Mouse (Mus musculus): Measurements from ENCODE around the gene 4921536K21Rik. TPM values are rescaled to one million over a fixed set of nuclear protein-coding genes. Genes with fewer than 3 reads are reported as not detected.

Gene 4921536K21Rik
- polyA plus RNA-seq, 1 experiment, result 0.29 TPM

GRCm38 (mm10) chr11:3912100-3912874, 17.4 kb upstream of the 4921536K21Rik start:
- H3K27ac ChIP-seq (ENCODE audit: insufficient read depth, low read length), result 0 out of 2 replicates have a peak overlapping the region, but pooled peaks have one; percentile 85
- TF ChIP-seq CTCF (IDR thresholded peaks at IDR 0.05; ENCODE audit: extremely low read depth, insufficient read depth, low read length), result no peak
- TF ChIP-seq POLR2A (IDR thresholded peaks at IDR 0.05; ENCODE audit: extremely low read depth, insufficient read depth, low read length), result no peak
- H3K4me1 ChIP-seq (ENCODE audit: control insufficient read depth, insufficient read depth, low read length), result peaks cover 19% of the 10 kb centered on the region

GRCm38 (mm10) chr11:3911440-3911839, 16.5 kb upstream of the 4921536K21Rik start:
- peak overlapping the region; percentile 94 for H3K4me3 ChIP-seq (ENCODE audit: insufficient read depth, low read length)
- H3K27ac ChIP-seq (ENCODE audit: insufficient read depth, low read length), result 0 out of 2 replicates have a peak overlapping the region, but pooled peaks have one; percentile 29
- peaks cover 19% of the 10 kb centered on the region for H3K4me1 ChIP-seq (ENCODE audit: control insufficient read depth, insufficient read depth, low read length)

More at GRCm38 (mm10) chr11:3912100-3912874, 17.4 kb upstream of the 4921536K21Rik start:
- H3K4me3 ChIP-seq (ENCODE audit: insufficient read depth, low read length), result peak overlapping the region; percentile 94

GRCm38 (mm10) chr11:3910513-3911310, 15.8 kb upstream of the 4921536K21Rik start:
- Histone ChIP-seq H3K4me1 (ENCODE audit: control insufficient read depth, insufficient read depth, low read length) (peaks cover 19% of the 10 kb centered on the region), H3K4me3 (ENCODE audit: insufficient read depth, low read length) (peak overlapping the region; percentile 94), H3K27ac (ENCODE audit: insufficient read depth, low read length) (0 out of 2 replicates have a peak overlapping the region, but pooled peaks have one; percentile 29)
- no peak for TF ChIP-seq POLR2A (IDR thresholded peaks at IDR 0.05; ENCODE audit: extremely low read depth, insufficient read depth, low read length)
- no peak for TF ChIP-seq CTCF (IDR thresholded peaks at IDR 0.05; ENCODE audit: extremely low read depth, insufficient read depth, low read length)

- H3K27ac ChIP-seq (ENCODE audit: insufficient read depth, low read length), result 0 out of 2 replicates have a peak overlapping the region, but pooled peaks have one; percentile 10
- peaks cover 19% of the 10 kb centered on the region for H3K4me1 ChIP-seq (ENCODE audit: control insufficient read depth, insufficient read depth, low read length)
- no peak overlapping the region for H3K4me3 ChIP-seq (ENCODE audit: insufficient read depth, low read length)
- TF ChIP-seq CTCF (IDR thresholded peaks at IDR 0.05; ENCODE audit: extremely low read depth, insufficient read depth, low read length), result no peak
- TF ChIP-seq POLR2A (IDR thresholded peaks at IDR 0.05; ENCODE audit: extremely low read depth, insufficient read depth, low read length), result no peak
Measured at GRCm38 (mm10) chr11:3909236-3909635, 14.3 kb upstream of the 4921536K21Rik start.

GRCm38 (mm10) chr11:3905446-3905845, 10.5 kb upstream of the 4921536K21Rik start:
- H3K4me3 ChIP-seq (ENCODE audit: insufficient read depth, low read length), result no peak overlapping the region
- H3K4me1 ChIP-seq (ENCODE audit: control insufficient read depth, insufficient read depth, low read length), result peaks cover 11% of the 10 kb centered on the region
- no peak overlapping the region for H3K27ac ChIP-seq (ENCODE audit: insufficient read depth, low read length)
- TF ChIP-seq POLR2A (IDR thresholded peaks at IDR 0.05; ENCODE audit: extremely low read depth, insufficient read depth, low read length) (no peak), CTCF (IDR thresholded peaks at IDR 0.05; ENCODE audit: extremely low read depth, insufficient read depth, low read length) (no peak)

- no peak for TF ChIP-seq POLR2A (IDR thresholded peaks at IDR 0.05; ENCODE audit: extremely low read depth, insufficient read depth, low read length)
- no peak for TF ChIP-seq CTCF (IDR thresholded peaks at IDR 0.05; ENCODE audit: extremely low read depth, insufficient read depth, low read length)
- no peak overlapping the region for H3K27ac ChIP-seq (ENCODE audit: insufficient read depth, low read length)
- no peak overlapping the region for H3K4me3 ChIP-seq (ENCODE audit: insufficient read depth, low read length)
- H3K4me1 ChIP-seq (ENCODE audit: control insufficient read depth, insufficient read depth, low read length), result peaks cover 7% of the 10 kb centered on the region
Measured at GRCm38 (mm10) chr11:3904673-3905072, 9.8 kb upstream of the 4921536K21Rik start.

GRCm38 (mm10) chr11:3903046-3903445, 8.1 kb upstream of the 4921536K21Rik start:
- TF ChIP-seq POLR2A (IDR thresholded peaks at IDR 0.05; ENCODE audit: extremely low read depth, insufficient read depth, low read length) (no peak), CTCF (IDR thresholded peaks at IDR 0.05; ENCODE audit: extremely low read depth, insufficient read depth, low read length) (no peak)
- Histone ChIP-seq H3K4me1 (ENCODE audit: control insufficient read depth, insufficient read depth, low read length) (peaks cover 2% of the 10 kb centered on the region; the same call in 1 of the 2 replicates), H3K4me3 (ENCODE audit: insufficient read depth, low read length) (no peak overlapping the region), H3K27ac (ENCODE audit: insufficient read depth, low read length) (0 out of 2 replicates have a peak overlapping the region, but pooled peaks have one; percentile 3)

- TF ChIP-seq CTCF (IDR thresholded peaks at IDR 0.05; ENCODE audit: extremely low read depth, insufficient read depth, low read length) (no peak), POLR2A (IDR thresholded peaks at IDR 0.05; ENCODE audit: extremely low read depth, insufficient read depth, low read length) (no peak)
- Histone ChIP-seq H3K4me3 (ENCODE audit: insufficient read depth, low read length) (no peak overlapping the region), H3K27ac (ENCODE audit: insufficient read depth, low read length) (no peak overlapping the region), H3K4me1 (ENCODE audit: control insufficient read depth, insufficient read depth, low read length) (peaks cover 2% of the 10 kb centered on the region; the same call in 1 of the 2 replicates)
Measured at GRCm38 (mm10) chr11:3902516-3902915, 7.6 kb upstream of the 4921536K21Rik start.

- H3K27ac ChIP-seq (ENCODE audit: insufficient read depth, low read length), result no peak overlapping the region
- H3K4me3 ChIP-seq (ENCODE audit: insufficient read depth, low read length), result no peak overlapping the region
- TF ChIP-seq POLR2A (IDR thresholded peaks at IDR 0.05; ENCODE audit: extremely low read depth, insufficient read depth, low read length) (no peak), CTCF (IDR thresholded peaks at IDR 0.05; ENCODE audit: extremely low read depth, insufficient read depth, low read length) (no peak)
- peaks cover 2% of the 10 kb centered on the region for H3K4me1 ChIP-seq (ENCODE audit: control insufficient read depth, insufficient read depth, low read length)
Measured at GRCm38 (mm10) chr11:3900296-3900695, 5.4 kb upstream of the 4921536K21Rik start.

Data from cortical plate, adult 2 months (tissue).